Mouse (Mus musculus): ENCODE results near the gene Dnajc4. TPM values are rescaled to one million over a fixed set of nuclear protein-coding genes. Genes with fewer than 3 reads are reported as not detected.

Gene Dnajc4
- polyA plus RNA-seq, 1 experiment from 2014 or later: 18.6 TPM

GRCm38 (mm10) chr19:7029531-7029930, 37.2 kb upstream of the Dnajc4 start:
- no peak for ATAC-seq (ENCODE audit: insufficient read depth)
- no peak for TF ChIP-seq CTCF (IDR thresholded peaks at IDR 0.05; ENCODE audit: low read depth)

GRCm38 (mm10) chr19:7020224-7020641, 27.9 kb upstream of the Dnajc4 start:
- Histone ChIP-seq H3K27ac (ENCODE audit: low read depth) (no peak overlapping the region; the same call in 1 of the 2 replicates), H3K4me3 (ENCODE audit: low read depth, low read length) (no peak overlapping the region), H3K4me2 (no peak overlapping the region), H3K27me3 (ENCODE audit: insufficient read depth, low read length) (no peaks in the 10 kb centered on the region), H3K36me3 (ENCODE audit: insufficient read depth) (peaks cover 79% of the 10 kb centered on the region), H3K9me3 (ENCODE audit: low read depth, low read length) (no peaks in the 10 kb centered on the region), H3K9ac (no peak overlapping the region), H3K4me1 (ENCODE audit: insufficient read depth) (no peaks in the 10 kb centered on the region)
- WGBS: 50% methylated on average over 3 of the region's 3 CpGs
- peak; percentile 65 for DNase-seq
- ATAC-seq (ENCODE audit: insufficient read depth): no peak
- peak; percentile 78 for TF ChIP-seq CTCF (IDR thresholded peaks at IDR 0.05; ENCODE audit: low read depth)

More at GRCm38 (mm10) chr19:7029531-7029930, 37.2 kb upstream of the Dnajc4 start:
- H3K4me1 ChIP-seq (ENCODE audit: insufficient read depth): no peaks in the 10 kb centered on the region
- peaks cover 97% of the 10 kb centered on the region for H3K36me3 ChIP-seq (ENCODE audit: insufficient read depth)
- no peak for DNase-seq
- no peaks in the 10 kb centered on the region for H3K27me3 ChIP-seq (ENCODE audit: insufficient read depth, low read length)
- WGBS: 95% methylated on average over 5 of the region's 5 CpGs
- H3K9ac ChIP-seq: no peak overlapping the region
- H3K4me2 ChIP-seq: no peak overlapping the region
- no peak overlapping the region for H3K4me3 ChIP-seq (ENCODE audit: low read depth, low read length)
- no peak overlapping the region for H3K27ac ChIP-seq (ENCODE audit: low read depth)
- no peaks in the 10 kb centered on the region for H3K9me3 ChIP-seq (ENCODE audit: low read depth, low read length)

- 77% methylated on average over 5 of the region's 5 CpGs for WGBS
- H3K27ac ChIP-seq (ENCODE audit: low read depth): peak within 1 kb of the TSS; percentile 38; the same call in 1 of the 2 replicates
Observed at GRCm38 (mm10) chr19:7019191-7019590, 26.8 kb upstream of the Dnajc4 start, which contains the start of gene Fermt3. Gene Fermt3 (minus strand): TSS chr19:7019469.

GRCm38 (mm10) chr19:7018546-7018945, 26.2 kb upstream of the Dnajc4 start:
- H3K4me2 ChIP-seq: peak overlapping the region; percentile 7; the same call in 1 of the 2 replicates
- no peaks in the 10 kb centered on the region for H3K27me3 ChIP-seq (ENCODE audit: insufficient read depth, low read length)
- WGBS: 84% methylated on average over 11 of the region's 11 CpGs
- no peak for DNase-seq
- no peak overlapping the region for H3K9ac ChIP-seq
- no peaks in the 10 kb centered on the region for H3K9me3 ChIP-seq (ENCODE audit: low read depth, low read length)
- 0 out of 2 replicates have a peak overlapping the region, but pooled peaks have one; percentile 24 for H3K27ac ChIP-seq (ENCODE audit: low read depth)
- ATAC-seq (ENCODE audit: insufficient read depth): no peak
- H3K4me3 ChIP-seq (ENCODE audit: low read depth, low read length): peak overlapping the region; percentile 3; the same call in 1 of the 2 replicates
- no peaks in the 10 kb centered on the region for H3K4me1 ChIP-seq (ENCODE audit: insufficient read depth)
- TF ChIP-seq CTCF (IDR thresholded peaks at IDR 0.05; ENCODE audit: low read depth): no peak
- peaks cover 70% of the 10 kb centered on the region for H3K36me3 ChIP-seq (ENCODE audit: insufficient read depth)

More at GRCm38 (mm10) chr19:7019191-7019590, 26.8 kb upstream of the Dnajc4 start, which contains the start of gene Fermt3:
- H3K9me3 ChIP-seq (ENCODE audit: low read depth, low read length): no peaks in the 10 kb centered on the region
- H3K4me2 ChIP-seq: peak within 1 kb of the TSS; percentile 7; the same call in 1 of the 2 replicates
- peaks cover 70% of the 10 kb centered on the region for H3K36me3 ChIP-seq (ENCODE audit: insufficient read depth)
- no peak for TF ChIP-seq CTCF (IDR thresholded peaks at IDR 0.05; ENCODE audit: low read depth)
- H3K9ac ChIP-seq: no peak within 1 kb of the TSS; the same call in 1 of the 2 replicates
- H3K4me3 ChIP-seq (ENCODE audit: low read depth, low read length): peak within 1 kb of the TSS; percentile 20; the same call in 1 of the 2 replicates
- DNase-seq (peak; percentile 38), ATAC-seq (ENCODE audit: insufficient read depth) (peak; percentile 47)
- no peaks in the 10 kb centered on the region for H3K27me3 ChIP-seq (ENCODE audit: insufficient read depth, low read length)
- H3K4me1 ChIP-seq (ENCODE audit: insufficient read depth): no peaks in the 10 kb centered on the region

- 69% methylated on average over 12 of the region's 12 CpGs for WGBS
- Histone ChIP-seq H3K4me1 (ENCODE audit: insufficient read depth) (no peaks in the 10 kb centered on the region), H3K36me3 (ENCODE audit: insufficient read depth) (peaks cover 67% of the 10 kb centered on the region), H3K27me3 (ENCODE audit: insufficient read depth, low read length) (no peaks in the 10 kb centered on the region), H3K4me3 (ENCODE audit: low read depth, low read length) (0 out of 2 replicates have a peak overlapping the region, but pooled peaks have one; percentile 3), H3K27ac (ENCODE audit: low read depth) (peak overlapping the region; percentile 46; the same call in 1 of the 2 replicates), H3K9ac (no peak overlapping the region), H3K4me2 (peak overlapping the region; percentile 7; the same call in 1 of the 2 replicates), H3K9me3 (ENCODE audit: low read depth, low read length) (no peaks in the 10 kb centered on the region)
- DNase-seq (no peak), ATAC-seq (ENCODE audit: insufficient read depth) (no peak)
- no peak for TF ChIP-seq CTCF (IDR thresholded peaks at IDR 0.05; ENCODE audit: low read depth)
Observed at GRCm38 (mm10) chr19:7017541-7018457, 25.4 kb upstream of the Dnajc4 start.

- no peak overlapping the region for H3K27ac ChIP-seq (ENCODE audit: low read depth)
- ATAC-seq (ENCODE audit: insufficient read depth) (no peak), DNase-seq (no peak)
- TF ChIP-seq CTCF (IDR thresholded peaks at IDR 0.05; ENCODE audit: low read depth): no peak
- H3K4me2 ChIP-seq: no peak overlapping the region
- H3K27me3 ChIP-seq (ENCODE audit: insufficient read depth, low read length): no peaks in the 10 kb centered on the region
- no peak overlapping the region for H3K4me3 ChIP-seq (ENCODE audit: low read depth, low read length)
- no peak overlapping the region for H3K9ac ChIP-seq
- no peaks in the 10 kb centered on the region for H3K9me3 ChIP-seq (ENCODE audit: low read depth, low read length)
- WGBS: 87% methylated on average over 20 of the region's 20 CpGs
- no peaks in the 10 kb centered on the region for H3K4me1 ChIP-seq (ENCODE audit: insufficient read depth)
- peaks cover 35% of the 10 kb centered on the region for H3K36me3 ChIP-seq (ENCODE audit: insufficient read depth)
Observed at GRCm38 (mm10) chr19:7014481-7015135, 22.2 kb upstream of the Dnajc4 start.
